Mouse (Mus musculus) cerebellum, postnatal 36 days (tissue): ENCODE results near the gene Crip2.

Experiments used
- DNase-seq, 2 experiments: peaks; one replicate each; pipeline ENCODE4 v3.0.0; 2021 to 2022; ENCODE audit warnings: mixed read lengths in 2 of 2

Gene Crip2

GRCm38 (mm10) chr12:113132567-113132966, 7.5 kb upstream of the Crip2 start:
- DNase-seq = no peak

DNA sequence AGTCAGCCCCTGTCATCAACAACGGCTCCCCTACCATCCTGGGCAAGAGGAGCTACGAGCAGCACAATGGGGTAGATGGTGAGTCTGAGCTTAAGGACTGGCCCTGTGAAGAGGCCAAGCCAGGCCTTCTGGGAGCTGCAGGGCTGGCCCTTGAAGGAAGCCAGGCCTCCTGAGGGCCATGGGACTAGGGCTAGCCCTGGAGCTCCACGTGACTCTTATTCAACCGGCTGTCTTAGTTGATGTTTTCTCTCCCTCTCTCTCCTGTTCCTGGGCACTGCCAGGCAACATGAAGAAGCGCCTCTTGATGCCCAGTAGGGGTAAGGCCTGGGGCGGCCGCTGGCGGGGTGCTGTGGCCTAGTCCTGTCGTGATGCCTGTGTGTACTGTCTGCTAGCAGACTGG, 6.8 kb upstream of the Crip2 start:
- no peak for DNase-seq

DNA sequence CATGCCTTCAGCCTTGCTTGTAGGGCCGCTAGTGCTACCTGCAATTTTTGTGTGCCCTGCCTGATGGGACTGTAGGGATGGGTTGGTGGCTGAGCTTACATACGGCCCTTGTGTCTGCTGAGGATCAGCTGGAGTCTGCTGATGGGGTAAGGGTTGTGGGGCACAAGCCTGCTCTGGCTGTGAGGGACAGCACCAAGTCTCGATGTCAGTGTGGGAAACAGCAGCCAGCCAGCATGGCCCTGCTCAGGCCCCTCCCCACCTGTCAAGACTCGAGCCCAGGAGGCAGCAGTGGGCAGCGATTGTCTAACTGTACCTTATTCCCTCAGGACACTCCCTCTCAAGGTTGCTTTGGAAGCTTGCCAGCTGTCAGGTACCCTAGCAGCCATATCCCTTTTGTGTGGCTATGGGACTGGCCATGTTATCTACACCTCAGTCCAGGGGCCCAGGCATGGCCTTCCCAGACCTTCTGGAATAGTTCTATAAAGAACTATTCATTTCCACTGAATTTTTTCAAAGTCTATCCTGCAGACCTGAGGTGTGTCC, 6.1 kb upstream of the Crip2 start:
- no peak for DNase-seq

DNA sequence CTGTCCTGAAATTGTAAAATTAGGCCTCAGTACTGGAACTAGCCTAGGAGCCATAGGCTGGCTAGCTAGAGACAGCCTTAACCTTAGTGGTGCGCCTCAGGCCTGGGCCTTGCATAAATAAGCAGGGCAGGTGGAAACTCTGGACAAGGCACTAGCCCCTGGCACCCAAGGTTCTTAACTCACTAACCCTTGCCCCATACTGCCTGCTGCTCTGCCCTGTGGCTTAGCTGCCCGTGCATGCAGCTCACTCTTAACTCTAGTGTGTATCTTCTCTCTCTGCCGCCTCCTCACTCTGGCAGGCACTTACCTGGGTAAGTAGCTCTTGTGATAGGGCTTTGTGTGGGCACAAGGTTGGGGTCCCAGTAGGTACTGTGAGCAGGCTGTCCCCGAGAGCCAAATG, 5.5 kb upstream of the Crip2 start:
- no peak for DNase-seq

DNA sequence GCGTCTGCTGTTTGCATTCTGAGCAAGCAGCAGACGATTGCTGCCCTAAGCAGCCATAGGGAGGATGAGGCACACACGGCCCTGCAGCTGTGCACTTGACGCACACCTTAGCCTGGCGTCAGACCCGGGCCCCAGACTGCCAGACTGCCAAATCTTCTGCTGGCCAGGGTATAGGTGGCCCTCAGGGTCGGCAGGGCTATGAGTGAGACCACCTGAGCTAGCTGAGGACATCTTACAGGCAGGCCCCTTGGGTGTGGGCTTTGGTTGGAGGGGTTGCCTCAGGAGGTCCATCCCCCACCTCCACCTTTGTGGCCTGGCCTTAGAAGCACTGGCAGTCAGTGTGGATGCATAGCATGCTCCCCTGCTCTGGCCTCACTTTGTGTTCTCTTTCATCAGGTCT, 4.6 kb upstream of the Crip2 start:
- no peak for DNase-seq

- no peak for DNase-seq
Observed at GRCm38 (mm10) chr12:113136492-113137020, 3.5 kb upstream of the Crip2 start.

DNA sequence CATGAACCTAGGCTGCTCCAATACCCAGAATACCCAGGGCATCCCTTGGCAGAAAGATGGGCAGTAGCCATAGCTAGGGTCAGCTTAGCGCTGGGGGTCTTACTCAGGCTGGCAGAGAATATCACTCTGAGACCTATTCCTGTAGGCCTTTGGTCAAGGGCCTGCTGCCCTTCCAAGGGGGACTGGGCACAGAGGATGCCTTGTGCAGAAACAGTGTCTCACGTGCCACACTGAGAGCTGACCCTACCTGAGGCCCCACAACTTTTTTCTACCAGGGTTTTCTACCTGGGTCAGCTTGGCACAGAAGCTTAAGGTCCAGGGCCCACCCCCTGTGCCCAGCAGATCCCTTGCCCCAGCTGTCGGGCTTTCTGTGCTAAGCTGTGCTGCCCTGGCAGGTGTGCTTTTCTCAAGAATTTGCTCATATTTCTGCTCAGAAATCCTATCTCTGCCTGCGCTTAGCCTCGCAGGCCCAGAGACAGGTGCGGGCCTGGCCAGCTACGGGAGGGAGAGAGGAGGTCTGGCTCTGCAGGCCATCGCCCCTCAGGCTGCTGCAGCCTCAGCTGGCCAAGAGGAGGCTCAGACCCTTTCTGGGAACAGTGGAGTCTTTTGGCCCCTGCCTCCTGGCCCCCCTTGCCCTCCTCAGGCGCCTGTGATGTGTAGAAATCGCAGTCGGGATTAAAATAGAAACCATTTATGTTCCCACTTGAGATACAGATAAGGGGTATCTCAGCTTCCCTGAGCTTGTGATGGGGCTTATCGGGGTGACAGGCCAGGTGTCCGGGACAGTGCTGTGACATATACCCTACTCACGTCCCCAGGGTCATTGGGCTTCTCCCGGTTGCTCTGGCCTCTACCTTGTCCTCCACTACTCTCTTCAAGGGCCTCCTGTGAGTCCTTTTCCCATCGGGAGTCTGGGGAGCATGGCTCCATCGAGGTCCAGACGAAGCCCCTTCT, 2.5 kb upstream of the Crip2 start:
- no peak for DNase-seq

- no peak for DNase-seq
Observed at GRCm38 (mm10) chr12:113138291-113138690, 1.7 kb upstream of the Crip2 start.

GRCm38 (mm10) chr12:113138901-113139864, 853 bp upstream of the Crip2 start:
- no peak for DNase-seq

GRCm38 (mm10) chr12:113140616-113141411, 778 bp downstream of the Crip2 start:
- no peak for DNase-seq

DNA sequence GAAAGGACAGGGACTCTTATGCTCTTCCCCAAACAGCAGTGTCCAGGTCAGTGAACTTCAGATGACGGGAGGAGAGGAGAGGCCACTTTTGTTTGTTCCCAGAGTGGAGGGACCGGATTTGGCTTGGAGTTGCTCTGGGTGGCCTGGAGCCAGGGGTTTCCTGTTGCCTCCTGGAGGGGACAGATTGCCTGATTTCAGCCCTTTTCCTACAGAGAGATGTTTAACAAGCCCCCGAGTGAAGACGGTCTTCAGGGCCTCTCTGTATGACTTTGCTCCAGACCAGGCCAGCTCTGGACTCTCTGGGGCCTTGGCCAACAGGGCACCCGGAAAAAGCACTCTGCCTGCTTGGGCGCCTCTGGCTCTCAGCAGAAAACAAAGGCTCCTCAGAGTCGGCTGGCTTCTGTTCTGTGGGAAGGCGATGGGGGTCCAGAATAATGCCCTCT, 1.5 kb downstream of the Crip2 start:
- no peak for DNase-seq

- no peak for DNase-seq
Observed at GRCm38 (mm10) chr12:113142021-113142975, 2.3 kb downstream of the Crip2 start.

GRCm38 (mm10) chr12:113143164-113143563, 3.1 kb downstream of the Crip2 start:
- DNase-seq = no peak

- no peak for DNase-seq
Observed at GRCm38 (mm10) chr12:113144001-113144756, 4.1 kb downstream of the Crip2 start.

DNA sequence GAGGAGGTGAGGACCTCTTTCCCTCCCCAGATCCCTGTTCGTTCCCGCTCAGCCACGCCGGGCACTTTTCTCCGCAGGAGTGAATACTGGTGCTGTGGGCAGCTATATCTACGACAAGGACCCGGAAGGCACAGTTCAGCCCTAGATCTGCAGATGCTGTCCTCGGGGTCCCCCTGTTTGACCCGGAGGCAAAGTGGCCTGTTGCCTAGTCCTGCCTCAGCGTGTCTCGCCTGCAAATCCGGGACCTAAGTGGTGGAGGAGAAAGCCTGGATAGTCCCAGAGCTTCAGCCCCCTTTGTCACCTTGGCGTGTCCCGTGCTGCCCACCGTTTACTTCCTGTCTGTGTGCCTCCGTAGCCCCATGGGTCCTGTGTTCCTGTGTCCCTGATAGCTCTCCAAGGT, 4.8 kb downstream of the Crip2 start:
- no peak for DNase-seq

DNA sequence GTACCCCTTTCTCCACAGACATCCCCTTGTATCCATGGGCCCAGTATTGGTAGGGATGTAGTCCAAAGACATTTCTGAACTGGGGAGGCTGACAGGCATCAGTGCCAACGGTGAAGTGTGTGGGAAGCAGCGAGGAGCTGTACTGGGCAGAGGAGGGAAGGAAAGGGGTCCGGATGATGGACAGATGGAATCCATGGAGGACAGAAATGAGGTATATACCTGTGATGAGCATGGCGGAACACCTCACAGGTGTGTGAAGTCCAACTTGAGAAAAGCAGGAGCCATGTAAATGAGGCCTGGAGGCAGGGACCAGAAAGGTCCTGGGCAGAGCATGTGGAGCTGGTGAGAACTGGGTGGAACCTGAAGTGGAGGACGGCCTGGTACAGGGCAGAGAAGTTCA, 5.6 kb downstream of the Crip2 start:
- no peak for DNase-seq

GRCm38 (mm10) chr12:113146112-113147057, 6.3 kb downstream of the Crip2 start, which contains the start of gene Crip1:
TSS of gene Crip1 (plus strand) at chr12:113146316.
- peak; percentile 83 to 85 for DNase-seq

GRCm38 (mm10) chr12:113147481-113147880, 7.4 kb downstream of the Crip2 start:
- peak; percentile 48 to 67 for DNase-seq
